Mouse (Mus musculus): ENCODE measurements around the gene Ins2. TPM values are rescaled to one million over a fixed set of nuclear protein-coding genes. Genes with fewer than 3 reads are reported as not detected.

Ins2 gene
- polyA plus RNA-seq, 1 experiment from 2014 or later, result not detected

DNA sequence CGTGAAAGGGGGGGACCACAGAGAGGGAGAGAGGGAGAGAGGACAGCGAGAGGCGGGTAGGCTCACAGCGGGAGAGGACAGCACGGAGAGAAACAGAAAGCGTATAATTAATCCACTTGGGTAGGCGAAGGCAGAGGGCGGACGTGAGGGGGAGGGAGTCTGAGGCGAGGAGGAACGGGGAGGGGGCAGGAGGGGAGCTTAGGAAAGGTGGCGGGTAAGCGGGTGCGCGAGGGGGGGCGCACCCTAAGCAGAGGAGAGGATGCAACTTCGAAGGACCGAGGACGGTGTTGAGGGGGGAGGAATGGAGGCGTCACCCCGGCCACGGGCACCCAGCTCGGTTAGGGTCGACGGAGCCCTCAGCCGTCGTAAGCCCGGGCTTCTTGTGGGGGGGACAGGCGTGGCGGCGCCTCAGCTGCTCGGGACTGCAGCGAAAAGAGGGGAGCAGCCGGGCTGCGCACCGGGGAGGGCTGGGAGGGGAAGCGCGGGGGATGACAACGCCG lies 84.5 kb downstream of the Ins2 start:
- Histone ChIP-seq H3K4me3 (ENCODE audit: inconsistent target) (no peak overlapping the region), H3K36me3 (ENCODE audit: inconsistent target) (no peaks in the 10 kb centered on the region), H3K27ac (no peak overlapping the region), H3K79me2 (ENCODE audit: inconsistent target) (no peaks in the 10 kb centered on the region)
- 2% methylated on average over 38 of the region's 40 CpGs for WGBS (ENCODE audit: missing documents)

DNA sequence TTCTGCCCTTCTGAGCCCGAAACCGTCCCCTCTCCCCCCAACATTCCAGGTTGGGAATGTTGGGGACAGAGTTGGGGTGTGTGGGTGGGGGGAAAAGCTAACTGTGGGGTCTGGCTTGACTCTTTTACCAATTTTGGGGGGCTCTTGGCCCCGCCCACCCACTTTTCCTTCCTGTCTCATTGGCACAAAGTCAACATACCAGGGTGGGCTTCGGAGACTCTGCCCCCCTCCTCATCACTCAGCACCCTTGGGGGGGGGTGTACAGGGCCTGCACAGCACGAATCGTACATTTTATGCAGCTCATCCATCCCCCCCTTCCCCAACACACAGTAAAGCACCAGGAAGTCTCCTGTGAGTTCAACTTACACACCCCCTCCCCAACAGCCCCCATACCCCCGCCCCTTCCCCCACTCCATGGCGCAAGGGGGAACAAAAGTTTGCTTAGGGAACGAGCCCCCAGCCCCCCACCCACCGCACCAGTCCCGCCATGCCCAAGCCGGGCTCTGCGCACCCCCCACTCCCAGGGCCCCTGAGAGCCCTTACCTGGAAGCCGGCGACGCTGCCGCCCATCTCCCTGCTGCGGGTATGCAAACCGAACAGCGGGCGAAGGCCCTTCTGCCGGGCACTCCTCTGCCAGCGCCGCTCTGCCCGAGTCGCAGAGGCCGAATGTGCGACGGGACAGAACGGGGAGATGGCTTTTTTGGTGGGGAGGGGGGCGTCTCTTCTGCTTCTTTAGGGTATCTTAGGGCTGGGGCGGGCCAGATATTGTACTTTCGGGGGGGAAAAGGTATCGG lies 85.2 kb downstream of the Ins2 start:
- no peaks in the 10 kb centered on the region for H3K36me3 ChIP-seq (ENCODE audit: inconsistent target)
- H3K4me3 ChIP-seq (ENCODE audit: inconsistent target), result no peak overlapping the region
- 4% methylated on average over 30 of the region's 34 CpGs for WGBS (ENCODE audit: missing documents)
- no peaks in the 10 kb centered on the region for H3K79me2 ChIP-seq (ENCODE audit: inconsistent target)
- H3K27ac ChIP-seq, result no peak overlapping the region

- no peak overlapping the region for H3K4me3 ChIP-seq (ENCODE audit: inconsistent target)
- H3K36me3 ChIP-seq (ENCODE audit: inconsistent target), result no peaks in the 10 kb centered on the region
- H3K79me2 ChIP-seq (ENCODE audit: inconsistent target), result no peaks in the 10 kb centered on the region
- WGBS (ENCODE audit: missing documents), result 60% methylated on average over 7 of the region's 9 CpGs
- H3K27ac ChIP-seq, result no peak overlapping the region
These were observed 85.8 kb downstream of the Ins2 start for GRCm38 (mm10) chr7:142657341-142657791.

DNA sequence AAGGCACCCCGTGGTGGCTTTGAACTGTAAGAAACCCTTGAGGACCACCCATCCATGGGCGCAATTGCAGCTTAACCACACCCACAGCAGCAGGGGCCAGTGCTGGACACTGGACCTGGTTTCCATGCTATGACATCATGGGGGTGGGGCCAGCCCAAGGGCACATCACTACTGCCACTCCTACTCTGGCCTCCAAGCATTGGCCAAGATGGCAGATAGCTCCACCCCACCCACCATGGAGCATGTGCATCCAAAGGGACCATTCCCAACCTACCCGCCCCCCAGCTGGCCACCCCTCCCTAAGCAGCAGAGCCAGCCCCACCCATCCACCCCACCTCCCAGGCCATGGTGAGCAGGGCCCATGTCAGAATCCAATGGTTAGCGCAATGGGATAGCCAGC lies 87.1 kb downstream of the Ins2 start:
- no peaks in the 10 kb centered on the region for H3K36me3 ChIP-seq (ENCODE audit: inconsistent target)
- H3K4me3 ChIP-seq (ENCODE audit: inconsistent target), result no peak overlapping the region
- 77% methylated on average over 4 of the region's 4 CpGs for WGBS (ENCODE audit: missing documents)
- no peak overlapping the region for H3K27ac ChIP-seq
- H3K79me2 ChIP-seq (ENCODE audit: inconsistent target), result no peaks in the 10 kb centered on the region

GRCm38 (mm10) chr7:142655633-142656032 lies 87.5 kb downstream of the Ins2 start:
- Histone ChIP-seq H3K79me2 (ENCODE audit: inconsistent target) (no peaks in the 10 kb centered on the region), H3K36me3 (ENCODE audit: inconsistent target) (no peaks in the 10 kb centered on the region), H3K27ac (no peak overlapping the region), H3K4me3 (ENCODE audit: inconsistent target) (no peak overlapping the region)
- WGBS (ENCODE audit: missing documents), result 58% methylated on average over 11 of the region's 11 CpGs

- no peak overlapping the region for H3K27ac ChIP-seq
- no peaks in the 10 kb centered on the region for H3K36me3 ChIP-seq (ENCODE audit: inconsistent target)
- no peaks in the 10 kb centered on the region for H3K79me2 ChIP-seq (ENCODE audit: inconsistent target)
- no peak overlapping the region for H3K4me3 ChIP-seq (ENCODE audit: inconsistent target)
- WGBS (ENCODE audit: missing documents), result 40% methylated on average over 18 of the region's 18 CpGs
These were observed 89.5 kb downstream of the Ins2 start for GRCm38 (mm10) chr7:142653726-142654125.

DNA sequence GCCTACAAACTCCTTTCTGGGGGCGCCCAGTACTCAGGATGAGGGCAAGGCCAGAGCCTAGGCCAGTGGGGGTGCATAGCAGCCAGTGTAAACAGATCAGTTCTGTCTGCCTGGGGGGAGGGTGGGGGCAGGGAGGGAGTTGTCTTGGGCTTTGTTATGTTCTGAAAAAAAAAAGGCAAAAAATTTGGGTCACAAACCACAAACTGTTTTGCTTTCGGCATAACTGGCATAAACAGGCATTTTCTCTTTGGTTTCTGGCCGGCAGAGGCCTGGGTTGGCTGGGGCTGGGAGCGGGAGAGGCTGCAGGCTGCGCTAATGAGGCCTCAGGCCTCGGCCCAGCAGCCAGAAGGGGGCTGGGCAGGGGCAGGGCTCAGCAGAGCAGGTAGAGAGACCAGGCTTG lies 96.5 kb downstream of the Ins2 start:
- H3K79me2 ChIP-seq (ENCODE audit: inconsistent target), result no peaks in the 10 kb centered on the region
- no peaks in the 10 kb centered on the region for H3K36me3 ChIP-seq (ENCODE audit: inconsistent target)
- 75% methylated on average over 6 of the region's 6 CpGs for WGBS (ENCODE audit: missing documents)
- H3K4me3 ChIP-seq (ENCODE audit: inconsistent target), result no peak overlapping the region
- H3K27ac ChIP-seq, result no peak overlapping the region

- WGBS (ENCODE audit: missing documents), result 45% methylated on average over 5 of the region's 5 CpGs
- no peak overlapping the region for H3K4me3 ChIP-seq (ENCODE audit: inconsistent target)
- no peaks in the 10 kb centered on the region for H3K79me2 ChIP-seq (ENCODE audit: inconsistent target)
- H3K36me3 ChIP-seq (ENCODE audit: inconsistent target), result no peaks in the 10 kb centered on the region
- H3K27ac ChIP-seq, result no peak overlapping the region
These were observed 98.1 kb downstream of the Ins2 start for GRCm38 (mm10) chr7:142645045-142645444.

DNA sequence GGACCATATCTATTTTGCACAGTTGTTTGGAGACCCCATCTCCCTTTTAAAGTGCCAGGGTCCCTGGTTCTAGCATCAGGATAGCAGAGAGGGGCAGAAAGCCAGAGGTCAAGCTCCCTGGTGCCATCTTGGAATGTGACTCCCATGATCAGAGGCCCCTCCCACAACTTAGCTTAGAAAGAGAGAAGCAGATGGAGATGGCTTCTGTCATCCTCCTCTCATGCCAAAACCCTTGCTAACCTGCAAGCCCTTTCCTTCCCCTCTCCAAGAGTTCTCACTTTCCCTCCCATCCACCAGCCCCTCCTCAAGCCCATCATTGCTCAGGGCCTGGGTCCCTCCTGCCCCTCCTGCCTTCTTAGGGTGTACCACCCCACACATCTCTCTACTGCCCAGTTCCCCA lies 107.0 kb downstream of the Ins2 start:
- no peaks in the 10 kb centered on the region for H3K36me3 ChIP-seq (ENCODE audit: inconsistent target)
- no peaks in the 10 kb centered on the region for H3K79me2 ChIP-seq (ENCODE audit: inconsistent target)
- H3K27ac ChIP-seq, result no peak overlapping the region
- no peak overlapping the region for H3K4me3 ChIP-seq (ENCODE audit: inconsistent target)

- H3K79me2 ChIP-seq (ENCODE audit: inconsistent target), result no peaks in the 10 kb centered on the region
- H3K4me3 ChIP-seq (ENCODE audit: inconsistent target), result no peak overlapping the region
- no peak overlapping the region for H3K27ac ChIP-seq
- WGBS (ENCODE audit: missing documents), result 93% methylated on average over 10 of the region's 10 CpGs
- H3K36me3 ChIP-seq (ENCODE audit: inconsistent target), result no peaks in the 10 kb centered on the region
These were observed 112.5 kb downstream of the Ins2 start for GRCm38 (mm10) chr7:142630691-142631090.

- WGBS (ENCODE audit: missing documents), result 87% methylated on average over 6 of the region's 6 CpGs
These were observed 113.4 kb downstream of the Ins2 start for GRCm38 (mm10) chr7:142629806-142630205.

More at GRCm38 (mm10) chr7:142629806-142630205, 113.4 kb downstream of the Ins2 start:
- Histone ChIP-seq H3K36me3 (ENCODE audit: inconsistent target) (no peaks in the 10 kb centered on the region), H3K27ac (no peak overlapping the region), H3K4me3 (ENCODE audit: inconsistent target) (no peak overlapping the region), H3K79me2 (ENCODE audit: inconsistent target) (no peaks in the 10 kb centered on the region)

Other genes with a start within 250 kb of the Ins2 start
- gene Tnnt3, start 244.5 kb downstream of the Ins2 start, polyA plus RNA-seq (2018), result 0.75 TPM in 1 of 3 replicates, not detected in the others
- 31.4 to 47.4 TPM (median 43.1 TPM) in 3 replicates for gene Mrpl23, start 210.7 kb downstream of the Ins2 start, polyA plus RNA-seq (2018)
- gene Igf2, start 76.6 kb downstream of the Ins2 start, polyA plus RNA-seq (2018), result 0.22 TPM in 1 of 3 replicates, not detected in the others
- gene Gm49394, start 73.4 kb downstream of the Ins2 start, polyA plus RNA-seq (2018), result not detected in 3 replicates
- not detected in 3 replicates for gene Th, start 187.7 kb upstream of the Ins2 start, polyA plus RNA-seq (2018)
- 0.18 to 1.9 TPM (median 0.23 TPM) in 3 replicates for gene Ascl2, start 225.9 kb upstream of the Ins2 start, polyA plus RNA-seq (2018)